Mouse (Mus musculus): ENCODE data around the gene Mindy4. TPM values are rescaled to one million over a fixed set of nuclear protein-coding genes. Genes with fewer than 3 reads are reported as not detected.

The Mindy4 gene
- total and polyA plus RNA-seq, 3 experiments: not detected

- Histone ChIP-seq H3K4me1 (ENCODE audit: control insufficient read depth in 1 of 2, insufficient read depth in 2 of 2) (no peaks in the 10 kb centered on the region), H3K9me3 (replicated peaks; ENCODE audit: low read length) (no peaks in the 10 kb centered on the region), H3K27ac (ENCODE audit: insufficient read depth, low read depth) (no peak overlapping the region), H3K4me2 (ENCODE audit: insufficient read depth, low read depth, poor library complexity, severe bottlenecking) (no peak overlapping the region), H3K79me2 (replicated peaks; ENCODE audit: control insufficient read depth, extremely low read depth, insufficient read depth, poor library complexity, severe bottlenecking) (no peaks in the 10 kb centered on the region), H3K27me3 (replicated peaks) (peaks cover 63% of the 10 kb centered on the region), H3K4me3 (replicated peaks in 1 of 3; ENCODE audit: low read depth in 2 of 3, low read length in 2 of 3, poor library complexity in 1 of 3) (no peak overlapping the region), H3K36me3 (replicated peaks in 1 of 2; ENCODE audit: control insufficient read depth in 1 of 2, insufficient read depth in 1 of 2, low read length in 1 of 2) (no peaks in the 10 kb centered on the region), H3K9ac (ENCODE audit: insufficient read depth, low read depth) (no peak overlapping the region)
- no peak for DNase-seq (ENCODE audit: extremely low read depth)
- TF ChIP-seq USF1 (IDR thresholded peaks at IDR 0.05; ENCODE audit: low read depth, low read length): no peak
- TF ChIP-seq MYC (IDR thresholded peaks at IDR 0.05; ENCODE audit: low read depth, low read length): no peak
- no peak for TF ChIP-seq MAX (IDR thresholded peaks at IDR 0.05; ENCODE audit: low read length)
- no peak for TF ChIP-seq NELFE (IDR thresholded peaks at IDR 0.05; ENCODE audit: low read depth, low read length)
- TF ChIP-seq ZC3H11A (IDR thresholded peaks at IDR 0.05; ENCODE audit: low read depth, low read length): no peak
- TF ChIP-seq POLR2A (IDR thresholded peaks at IDR 0.05; ENCODE audit: low read depth, low read length): no peak
- no peak for TF ChIP-seq CHD1 (IDR thresholded peaks at IDR 0.05; ENCODE audit: low read depth, low read length)
- no peak for TF ChIP-seq NRF1 (IDR thresholded peaks at IDR 0.05; ENCODE audit: low read depth, low read length)
- TF ChIP-seq TBP (conservative IDR thresholded peaks at IDR 0.05; ENCODE audit: low read depth, low read length): no peak
- TF ChIP-seq ETS1 (conservative IDR thresholded peaks at IDR 0.05; ENCODE audit: low read depth, low read length): no peak
- TF ChIP-seq GABPA (IDR thresholded peaks at IDR 0.05; ENCODE audit: insufficient replicate concordance, low read depth, low read length): no peak
- TF ChIP-seq TCF12 (IDR thresholded peaks at IDR 0.05; ENCODE audit: low read depth, low read length): no peak
- no peak for TF ChIP-seq RAD21 (IDR thresholded peaks at IDR 0.05; ENCODE audit: low read depth, low read length)
- TF ChIP-seq ELF1 (IDR thresholded peaks at IDR 0.05; ENCODE audit: low read depth, low read length): no peak
- in situ Hi-C loops (cut with MboI; ENCODE audit: low pct_ligation_motif_present, low pct_unique_long_range_greater_than_20kb, low sequenced_read_pairs) (no loop called here), dilution Hi-C loops (cut with MboI; ENCODE audit: extremely low pct_ligation_motif_present, extremely low pct_unique_long_range_greater_than_20kb, low sequenced_read_pairs) (no loop called here)
Measured at GRCm38 (mm10) chr6:55263490-55264046, 60.4 kb downstream of the Mindy4 start.

GRCm38 (mm10) chr6:55264741-55265366 is 61.7 kb downstream of the Mindy4 start:
- no peak for DNase-seq (ENCODE audit: extremely low read depth)
- Histone ChIP-seq H3K4me1 (ENCODE audit: control insufficient read depth in 1 of 2, insufficient read depth in 2 of 2) (no peaks in the 10 kb centered on the region), H3K9ac (ENCODE audit: insufficient read depth, low read depth) (no peak overlapping the region), H3K36me3 (replicated peaks in 1 of 2; ENCODE audit: control insufficient read depth in 1 of 2, insufficient read depth in 1 of 2, low read length in 1 of 2) (no peaks in the 10 kb centered on the region), H3K4me3 (replicated peaks in 1 of 3; ENCODE audit: low read depth in 2 of 3, low read length in 2 of 3, poor library complexity in 1 of 3) (no peak overlapping the region), H3K9me3 (replicated peaks; ENCODE audit: low read length) (no peaks in the 10 kb centered on the region), H3K27ac (ENCODE audit: insufficient read depth, low read depth) (no peak overlapping the region), H3K4me2 (ENCODE audit: insufficient read depth, low read depth, poor library complexity, severe bottlenecking) (no peak overlapping the region), H3K27me3 (replicated peaks) (peaks cover 55% of the 10 kb centered on the region), H3K79me2 (replicated peaks; ENCODE audit: control insufficient read depth, extremely low read depth, insufficient read depth, poor library complexity, severe bottlenecking) (no peaks in the 10 kb centered on the region)
- dilution Hi-C loops (cut with MboI; ENCODE audit: extremely low pct_ligation_motif_present, extremely low pct_unique_long_range_greater_than_20kb, low sequenced_read_pairs) (no loop called here), in situ Hi-C loops (cut with MboI; ENCODE audit: low pct_ligation_motif_present, low pct_unique_long_range_greater_than_20kb, low sequenced_read_pairs) (no loop called here)
- TF ChIP-seq ETS1 (conservative IDR thresholded peaks at IDR 0.05; ENCODE audit: low read depth, low read length) (no peak), ZNF384 (IDR thresholded peaks at IDR 0.05; ENCODE audit: low read depth, low read length) (no peak), USF1 (IDR thresholded peaks at IDR 0.05; ENCODE audit: low read depth, low read length) (no peak), MYC (IDR thresholded peaks at IDR 0.05; ENCODE audit: low read depth, low read length) (no peak), TCF12 (IDR thresholded peaks at IDR 0.05; ENCODE audit: low read depth, low read length) (no peak), SIN3A (IDR thresholded peaks at IDR 0.05; ENCODE audit: low read length) (no peak), MXI1 (IDR thresholded peaks at IDR 0.05; ENCODE audit: low read depth, low read length) (no peak), CHD2 (IDR thresholded peaks at IDR 0.05; ENCODE audit: low read length) (no peak), ZMIZ1 (IDR thresholded peaks at IDR 0.05; ENCODE audit: low read depth, low read length) (no peak), POLR2A (IDR thresholded peaks at IDR 0.05; ENCODE audit: low read depth, low read length) (no peak)
